Mouse (Mus musculus) left cerebral cortex, adult 2 months (tissue): ENCODE results near the gene C1s1. TPM values are rescaled to one million over a fixed set of nuclear protein-coding genes. Genes with fewer than 3 reads are reported as not detected.

ENCODE experiments used
- DNase-seq, 2 experiments: peaks; one replicate each; pipeline ENCODE4 v3.0.0; 2021 to 2022; ENCODE audit warnings: low spot score in 2 of 2, mixed read lengths in 1 of 2; ENCODE audit errors: extremely low spot score in 1 of 2
- H3K27ac ChIP-seq: fragments of 200-600 bp; 2 replicates; pipeline ENCODE4 v1.8.1; 2022
- H3K4me3 ChIP-seq: fragments of 200-600 bp; 2 replicates; pipeline ENCODE4 v1.8.1; 2022
- CTCF ChIP-seq: fragments of 200-600 bp; IDR thresholded peaks from 2 replicates; pipeline ENCODE4 v1.8.1; 2022; ENCODE audit warnings: antibody characterized with exemption, mild to moderate bottlenecking, moderate library complexity
- intact Hi-C: fragments of 180-260 bp; cut with DNase I; formaldehyde crosslinking; loops from one replicate; pipeline ENCODE4 v1.15.1; 2025
- total RNA-seq, 2 experiments: library from RNA; stranded (reverse); gene quantifications; 2 replicates each; pipeline ENCODE4 v1.2.3; 2021

The C1s1 gene
- total RNA-seq, 2 experiments from 2014 or later = 1.2 to 1.5 TPM

DNA sequence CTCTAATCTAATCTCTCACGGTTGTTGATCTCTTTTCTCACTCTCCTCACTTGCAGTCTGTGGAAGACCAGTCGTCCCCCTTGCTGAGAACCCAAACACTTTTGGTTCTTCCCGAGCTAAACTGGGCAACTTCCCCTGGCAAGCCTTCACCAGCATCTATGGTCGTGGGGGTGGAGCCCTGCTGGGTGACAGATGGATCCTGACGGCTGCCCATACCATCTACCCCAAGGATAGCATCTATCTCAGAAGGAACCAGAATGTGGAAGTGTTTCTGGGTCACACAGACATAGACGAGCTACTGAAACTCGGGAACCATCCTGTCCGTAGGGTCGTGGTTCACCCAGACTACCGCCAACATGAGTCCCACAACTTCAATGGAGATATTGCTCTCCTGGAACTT, 33.9 kb downstream of the C1s1 start:
- no peak overlapping the region for H3K4me3 ChIP-seq
- TF ChIP-seq CTCF = no peak
- intact Hi-C loops = no loop called here
- H3K27ac ChIP-seq = no peak overlapping the region
- DNase-seq = peak in 1 of 2 experiments; percentile 18

- intact Hi-C loops = no loop called here
- TF ChIP-seq CTCF = no peak
- H3K4me3 ChIP-seq = no peak overlapping the region
- no peak for DNase-seq
- H3K27ac ChIP-seq = no peak overlapping the region
Measured at GRCm38 (mm10) chr6:124506991-124507390, 35.2 kb downstream of the C1s1 start.

GRCm38 (mm10) chr6:124505028-124505427, 37.1 kb downstream of the C1s1 start:
- intact Hi-C loops = no loop called here
- H3K27ac ChIP-seq = no peak overlapping the region
- no peak for DNase-seq
- no peak for TF ChIP-seq CTCF
- no peak overlapping the region for H3K4me3 ChIP-seq

- DNase-seq = no peak
Measured at GRCm38 (mm10) chr6:124502021-124502420, 40.1 kb downstream of the C1s1 start.

GRCm38 (mm10) chr6:124501473-124501872, 40.7 kb downstream of the C1s1 start:
- intact Hi-C loops = no loop called here
- no peak for TF ChIP-seq CTCF
- DNase-seq = no peak
- Histone ChIP-seq H3K27ac (no peak overlapping the region), H3K4me3 (no peak overlapping the region)

More at GRCm38 (mm10) chr6:124502021-124502420, 40.1 kb downstream of the C1s1 start:
- intact Hi-C loops = no loop called here
- H3K27ac ChIP-seq = no peak overlapping the region
- no peak for TF ChIP-seq CTCF
- H3K4me3 ChIP-seq = no peak overlapping the region

DNA sequence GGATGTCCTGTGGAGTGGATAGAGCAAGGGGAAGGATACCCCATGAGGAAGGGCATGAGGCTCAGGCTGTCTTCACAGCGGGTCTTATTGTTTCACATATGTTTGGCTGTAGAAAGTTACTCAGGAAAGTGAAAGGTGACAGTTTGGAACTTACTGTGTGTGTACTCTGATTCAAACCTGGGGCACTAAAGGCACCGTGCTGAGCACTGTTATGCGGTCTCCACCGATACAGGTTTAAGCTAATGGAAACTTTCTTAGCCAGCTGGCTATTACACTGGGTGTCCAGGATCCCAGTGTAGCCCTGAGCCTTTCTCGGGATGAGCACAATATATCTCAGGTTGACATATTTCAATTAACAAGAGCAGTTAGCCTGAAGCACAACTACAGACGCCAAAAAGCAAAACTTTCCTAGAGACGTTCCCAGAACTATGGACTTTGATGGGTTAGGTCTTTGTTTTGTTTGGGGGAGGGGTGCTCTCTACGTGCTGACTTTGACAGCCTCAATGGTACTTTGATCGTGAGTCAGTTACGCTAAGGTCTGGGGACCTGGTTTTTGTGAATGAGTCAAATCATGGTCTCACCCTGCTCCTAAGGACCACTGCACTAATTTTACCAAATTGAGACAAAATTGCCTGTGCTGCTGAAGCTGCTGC, 42.1 kb downstream of the C1s1 start:
- no peak for DNase-seq
- intact Hi-C loops = no loop called here
- TF ChIP-seq CTCF = no peak
- Histone ChIP-seq H3K4me3 (no peak overlapping the region), H3K27ac (no peak overlapping the region)

DNA sequence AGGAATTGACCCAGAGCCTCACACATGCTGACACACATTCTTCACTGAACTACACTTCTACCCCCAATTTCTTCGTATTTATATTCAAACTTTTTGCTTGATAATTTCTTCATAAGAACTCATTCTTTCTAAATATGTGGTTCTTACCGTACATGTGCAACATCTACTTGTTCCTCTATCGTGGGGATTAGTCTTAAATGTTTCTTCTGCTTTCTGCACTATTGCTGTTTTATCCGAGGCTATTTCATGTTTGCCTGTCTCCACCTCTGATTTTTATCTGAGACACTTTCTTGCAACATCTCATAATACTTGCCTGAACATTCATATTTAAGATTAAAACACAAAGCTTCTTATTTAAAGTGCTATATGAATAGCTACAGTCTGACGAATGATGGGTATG, 46.1 kb downstream of the C1s1 start:
- intact Hi-C loops = no loop called here
- no peak for TF ChIP-seq CTCF
- Histone ChIP-seq H3K4me3 (no peak overlapping the region), H3K27ac (no peak overlapping the region)
- DNase-seq = no peak

DNA sequence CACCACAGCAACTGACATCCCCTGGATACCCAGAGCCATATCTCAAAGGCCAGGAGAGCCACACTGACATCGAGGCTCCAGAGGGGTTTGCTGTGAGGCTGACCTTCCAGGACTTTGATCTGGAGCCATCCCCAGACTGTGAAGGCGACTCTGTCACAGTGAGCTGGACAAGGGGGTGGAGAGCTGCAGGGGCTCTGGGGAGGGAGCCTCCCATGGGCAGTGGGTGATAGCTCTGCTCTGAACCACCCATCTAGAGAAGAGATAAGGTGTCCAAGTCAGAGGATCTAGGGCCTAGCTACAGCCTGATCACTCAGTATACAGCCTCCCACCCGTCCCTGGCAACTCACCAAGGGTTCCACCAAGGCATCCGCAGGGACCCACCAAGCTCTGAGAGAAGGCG, 48.3 kb downstream of the C1s1 start:
- no peak overlapping the region for H3K27ac ChIP-seq
- intact Hi-C loops = loop anchor here (1.0 to 5.0 kb wide), 2 partner anchors 48 to 148 kb away; partner anchors contain the start of gene C1s1
- H3K4me3 ChIP-seq = no peak overlapping the region
- no peak for DNase-seq
- TF ChIP-seq CTCF = no peak

DNA sequence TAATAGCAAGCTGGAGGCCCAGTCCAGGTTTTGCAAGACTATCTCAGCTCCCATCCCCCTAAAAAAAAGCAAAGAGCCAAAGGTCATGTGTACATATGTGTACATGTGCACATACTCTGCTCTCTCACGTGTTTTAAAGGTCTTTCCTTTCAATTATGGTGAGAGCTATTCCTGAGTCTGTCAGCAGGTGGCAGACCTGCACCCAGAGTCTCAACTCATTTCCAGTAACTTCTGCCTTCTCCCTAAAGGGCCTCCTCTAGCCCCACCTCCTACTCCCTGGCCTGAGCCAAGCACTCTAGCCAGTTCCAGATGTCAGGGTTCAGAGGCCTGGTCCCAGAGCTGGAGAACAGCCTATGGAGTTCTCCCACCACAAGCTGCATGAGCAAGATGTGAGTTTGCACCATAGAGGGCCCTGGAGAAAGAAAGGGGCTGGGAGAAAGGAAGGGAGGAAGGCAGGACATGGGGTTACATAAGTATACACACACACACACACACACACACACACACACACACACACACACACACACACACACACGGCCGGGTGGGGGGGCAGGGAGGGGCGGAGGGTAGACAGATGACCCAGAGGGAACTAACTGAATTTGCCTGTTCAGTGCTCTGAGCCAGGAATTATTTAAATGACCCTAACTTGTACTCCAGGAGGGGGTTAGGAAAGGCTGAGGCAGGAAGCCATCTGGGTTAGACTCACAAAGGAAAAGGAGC, 49.2 kb downstream of the C1s1 start, which contains the start of gene C1rl:
C1rl (plus strand) TSS at position 272 of the 720 bp plus-strand sequence.
- DNase-seq = peak; percentile 58 to 70
- intact Hi-C loops = loop anchor here (1.0 to 5.0 kb wide), 2 partner anchors 49 to 149 kb away; partner anchors contain the start of gene C1s1

DNA sequence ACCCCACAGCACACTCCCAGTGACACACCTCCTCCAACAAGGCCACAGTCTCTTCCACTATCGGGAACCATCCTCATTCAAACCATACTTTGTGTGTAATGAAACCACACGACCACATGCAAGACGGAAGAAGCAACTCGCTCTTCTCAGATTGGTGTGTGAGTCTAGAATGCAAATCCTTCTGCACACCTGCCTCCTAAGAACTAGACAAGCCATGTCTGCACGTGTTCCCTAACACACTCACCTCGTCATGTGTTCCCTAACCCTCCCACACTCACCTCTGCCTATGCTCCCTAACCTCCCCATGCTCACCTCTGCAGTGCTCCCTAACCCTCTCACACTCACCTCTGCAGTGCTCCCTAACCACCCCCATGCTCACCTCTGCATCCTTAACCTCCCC, 50.7 kb downstream of the C1s1 start:
- Histone ChIP-seq H3K27ac (no peak overlapping the region), H3K4me3 (no peak overlapping the region)
- DNase-seq = no peak
- no peak for TF ChIP-seq CTCF
- intact Hi-C loops = loop anchor here (5.0 kb wide), 1 partner anchor 151 kb away; no protein-coding TSS in a partner anchor

More for the DNA sequence above, 49.2 kb downstream of the C1s1 start, which contains the start of gene C1rl:
- no peak within 1 kb of the TSS for H3K27ac ChIP-seq
- TF ChIP-seq CTCF = peak; percentile 85
- no peak within 1 kb of the TSS for H3K4me3 ChIP-seq

DNA sequence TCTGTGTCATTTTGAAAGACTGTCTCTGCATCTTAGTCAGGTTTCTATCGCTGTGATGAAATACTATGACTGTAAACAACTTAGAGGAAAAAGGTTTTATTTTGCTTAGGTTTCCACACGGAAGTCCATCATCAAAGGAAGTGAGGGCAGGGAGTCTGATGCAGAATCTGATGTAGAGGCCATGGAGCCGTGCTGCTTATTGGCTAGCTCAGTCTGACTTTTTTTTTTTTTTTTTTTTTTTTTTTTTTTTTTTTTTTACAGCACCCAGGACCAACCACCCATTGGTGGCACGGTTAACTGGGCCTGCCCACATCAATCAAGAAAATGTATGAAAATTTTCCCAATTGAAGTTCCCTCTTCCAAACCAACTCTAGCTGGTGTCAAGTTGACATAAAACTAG, 53.2 kb downstream of the C1s1 start:
- H3K4me3 ChIP-seq = no peak overlapping the region
- intact Hi-C loops = no loop called here
- DNase-seq = no peak
- no peak for TF ChIP-seq CTCF
- no peak overlapping the region for H3K27ac ChIP-seq

DNA sequence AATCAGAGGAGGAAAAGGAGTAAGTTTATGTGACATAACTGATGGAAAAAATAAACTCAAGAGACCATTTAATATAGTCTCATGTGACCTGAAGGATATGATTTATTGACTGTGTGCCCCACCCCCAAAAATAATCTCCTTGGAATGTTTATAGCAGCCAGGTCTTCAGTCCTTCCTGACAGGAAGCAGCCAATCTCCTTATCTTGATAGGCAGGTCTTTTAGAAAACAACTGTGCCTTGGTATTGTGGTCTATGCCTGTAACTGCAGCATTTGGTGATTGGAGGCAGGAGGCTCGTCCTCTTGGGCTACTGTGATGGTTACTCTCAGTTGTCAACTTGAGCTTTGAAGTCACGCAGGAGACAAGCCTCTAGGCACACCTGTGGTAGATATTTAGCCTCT, 54.6 kb downstream of the C1s1 start:
- Histone ChIP-seq H3K27ac (no peak overlapping the region), H3K4me3 (no peak overlapping the region)
- intact Hi-C loops = no loop called here
- no peak for TF ChIP-seq CTCF
- DNase-seq = no peak
